Comparison of ENCODE assay signal across 8 mouse cellular contexts in the genomic region with DNA sequence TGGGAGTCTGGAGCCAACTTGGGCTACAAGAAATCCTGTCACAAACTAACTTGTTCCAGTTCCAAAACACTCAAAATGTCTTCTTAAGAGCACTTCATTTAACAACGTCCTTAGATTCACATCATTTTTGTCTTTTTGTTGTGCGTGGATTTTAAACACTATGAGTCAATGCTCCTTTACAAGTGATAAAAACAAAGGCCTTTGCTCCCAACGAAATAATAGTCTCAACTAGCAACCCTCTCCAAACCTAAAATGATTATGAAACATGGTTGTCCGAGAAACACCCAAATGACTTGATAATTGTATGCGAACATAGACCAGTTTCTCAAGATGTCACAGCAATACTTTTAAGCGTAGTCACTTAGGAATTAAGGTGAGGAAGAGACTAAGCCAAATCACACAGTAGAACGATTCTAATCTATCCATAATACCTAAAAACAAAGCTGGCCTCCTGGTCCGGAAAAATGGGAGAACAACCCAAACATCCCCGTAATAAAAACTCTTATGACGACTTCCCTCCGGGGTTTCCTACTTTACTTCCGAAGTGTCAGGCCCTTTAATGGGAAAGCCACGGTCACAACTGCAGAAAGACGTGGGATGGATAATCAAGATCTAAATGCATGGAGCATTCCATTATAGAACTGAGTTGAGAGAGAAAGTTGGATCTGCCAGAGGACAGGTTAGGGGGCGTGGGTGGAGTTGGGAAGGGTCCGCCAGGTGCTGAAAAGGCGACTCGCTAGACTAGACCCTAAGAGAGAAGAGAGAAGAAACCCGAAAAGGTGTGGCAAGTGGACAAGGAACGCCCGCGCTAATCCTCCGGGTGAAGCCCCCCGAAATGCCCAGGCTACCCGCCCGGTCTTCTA. TPM values are rescaled to one million over a fixed set of nuclear protein-coding genes. Genes with fewer than 3 reads are reported as not detected.
A peak's percentile ranks its signal among the peaks of the same experiment; 100 is the strongest.
DNase-seq lines count a peak whose midpoint lies in the region; ATAC-seq and TF ChIP-seq lines count a peak whose summit lies in the region.

No protein-coding gene starts in this region.

- 6% methylated on average over 26 of the region's 26 CpGs for WGBS in thymus, adult 2 months
- 13% methylated on average over 26 of the region's 26 CpGs for WGBS in hindbrain, embryonic 14.5 days
- whole genome bisulfite sequencing in midbrain, embryonic 10.5 days: 16% methylated on average over 26 of the region's 26 CpGs

- H3K27me3 ChIP-seq in thymus, adult 2 months (ENCODE audit: control insufficient read depth, insufficient read depth, low read length): no peaks in the 10 kb centered on the region
- H3K27me3 ChIP-seq in hindbrain, embryonic 14.5 days (ENCODE audit: control insufficient read depth, insufficient read depth, low read length): no peaks in the 10 kb centered on the region
- H3K27me3 ChIP-seq in midbrain, embryonic 10.5 days (ENCODE audit: low read depth, poor library complexity, severe bottlenecking): no peaks in the 10 kb centered on the region

- peak overlapping the region; percentile 77 for H3K4me3 ChIP-seq in thymus, adult 2 months (ENCODE audit: control insufficient read depth, insufficient read depth, low read length)
- peak overlapping the region; percentile 80 for H3K4me3 ChIP-seq in hindbrain, embryonic 14.5 days (replicated peaks; ENCODE audit: low read length)
- H3K4me3 ChIP-seq in midbrain, embryonic 10.5 days: peak overlapping the region; percentile 90

- TF ChIP-seq CTCF in thymus, adult 2 months (IDR thresholded peaks at IDR 0.05; ENCODE audit: borderline replicate concordance, control insufficient read depth, extremely low read depth, insufficient read depth, low read length, poor library complexity): no peak

- no peaks in the 10 kb centered on the region for H3K9me3 ChIP-seq in hindbrain, embryonic 14.5 days (ENCODE audit: control insufficient read depth, low read length)
- H3K9me3 ChIP-seq in midbrain, embryonic 10.5 days (replicated peaks): no peaks in the 10 kb centered on the region

- peak; percentile 11; the same call in 1 of the 2 replicates for ATAC-seq in cerebellum, adult (ENCODE audit: insufficient number of reproducible peaks, low FRiP score, low TSS enrichment)
- ATAC-seq in hindbrain, embryonic 14.5 days (ENCODE audit: low FRiP score): no peak; the same call in 1 of the 2 replicates

- H3K4me1 ChIP-seq in thymus, adult 2 months (replicated peaks; ENCODE audit: control insufficient read depth, insufficient read depth, low read length): no peaks in the 10 kb centered on the region
- H3K4me1 ChIP-seq in hindbrain, embryonic 14.5 days (replicated peaks; ENCODE audit: control insufficient read depth, insufficient read depth, low read length): peaks cover 15% of the 10 kb centered on the region
- peaks cover 18% of the 10 kb centered on the region for H3K4me1 ChIP-seq in midbrain, embryonic 10.5 days

- H3K9ac ChIP-seq in hindbrain, embryonic 14.5 days: peak overlapping the region; percentile 80

- no peak for DNase-seq in cerebellum, postnatal 25 days
- DNase-seq in thymus, adult 2 months: no peak
- no peak for DNase-seq in thymus, postnatal 10 days (ENCODE audit: low spot score in 2 of 2)
- no peak for DNase-seq in hindbrain, embryonic 14.5 days (ENCODE audit: low spot score)
- no peak for DNase-seq in midbrain, embryonic 10.5 days (ENCODE audit: low spot score)
- DNase-seq in urinary bladder, adult 2 months (ENCODE audit: low spot score): no peak
- DNase-seq in spleen, postnatal 14 days (ENCODE audit: low spot score in 2 of 2): no peak

- H3K4me2 ChIP-seq in hindbrain, embryonic 14.5 days (replicated peaks): peak overlapping the region; percentile 67

- H3K36me3 ChIP-seq in thymus, adult 2 months (ENCODE audit: control insufficient read depth, insufficient read depth, low read length): no peaks in the 10 kb centered on the region
- no peaks in the 10 kb centered on the region; the same call in 1 of the 2 replicates for H3K36me3 ChIP-seq in hindbrain, embryonic 14.5 days (replicated peaks; ENCODE audit: control insufficient read depth, insufficient read depth)
- peaks cover 8% of the 10 kb centered on the region for H3K36me3 ChIP-seq in midbrain, embryonic 10.5 days

- no peak for TF ChIP-seq POLR2A in thymus, adult 2 months (IDR thresholded peaks at IDR 0.05; ENCODE audit: control insufficient read depth, extremely low read depth, insufficient read depth, low read length, poor library complexity)

- H3K27ac ChIP-seq in thymus, adult 2 months (ENCODE audit: control insufficient read depth, insufficient read depth, low read length): no peak overlapping the region
- H3K27ac ChIP-seq in hindbrain, embryonic 14.5 days: peak overlapping the region; percentile 62
- H3K27ac ChIP-seq in midbrain, embryonic 10.5 days (replicated peaks): peak overlapping the region; percentile 95

RNA-seq across cellular contexts. Expression of gene Atxn3, which starts 0.7 kb away (rescaled TPM):
- 5.5 and 6.0 TPM in 2 replicates for polyA plus RNA-seq in thymus, adult 2 months (2012; rRNA removed)
- polyA plus RNA-seq in hindbrain, embryonic 14.5 days (2014; fragmentation: Nextera tagmentation; extraction: Ambion mirVana): 13.6 and 14.6 TPM in 2 replicates
- 14.4 and 16.2 TPM in 2 replicates for polyA plus RNA-seq in midbrain, embryonic 10.5 days (2016; fragmentation: Nextera tagmentation; extraction: Ambion mirVana)
- polyA plus RNA-seq in urinary bladder, adult 2 months (2012; rRNA removed): 17.4 and 17.6 TPM in 2 replicates

RNA-seq across cellular contexts. Expression of gene Cpsf2, which starts 18.5 kb away (rescaled TPM):
- polyA plus RNA-seq in thymus, adult 2 months (2012; rRNA removed): 6.6 and 6.9 TPM in 2 replicates
- polyA plus RNA-seq in hindbrain, embryonic 14.5 days (2014; fragmentation: Nextera tagmentation; extraction: Ambion mirVana): 32.6 and 34.9 TPM in 2 replicates
- polyA plus RNA-seq in midbrain, embryonic 10.5 days (2016; fragmentation: Nextera tagmentation; extraction: Ambion mirVana): 38.9 and 39.5 TPM in 2 replicates
- 9.5 and 10.8 TPM in 2 replicates for polyA plus RNA-seq in urinary bladder, adult 2 months (2012; rRNA removed)

RNA-seq across cellular contexts. Expression of gene Trip11, which starts 44.2 kb away (rescaled TPM):
- polyA plus RNA-seq in thymus, adult 2 months (2012; rRNA removed): 6.4 and 7.6 TPM in 2 replicates
- polyA plus RNA-seq in hindbrain, embryonic 14.5 days (2014; fragmentation: Nextera tagmentation; extraction: Ambion mirVana): 20.9 and 23.9 TPM in 2 replicates
- 16.0 and 17.0 TPM in 2 replicates for polyA plus RNA-seq in midbrain, embryonic 10.5 days (2016; fragmentation: Nextera tagmentation; extraction: Ambion mirVana)
- polyA plus RNA-seq in urinary bladder, adult 2 months (2012; rRNA removed): 12.0 and 13.7 TPM in 2 replicates
